Mouse (Mus musculus): Measurements from ENCODE around the gene Uhrf2.
A peak's percentile ranks its signal among the peaks of the same experiment; 100 is the strongest.

The Uhrf2 gene

DNA sequence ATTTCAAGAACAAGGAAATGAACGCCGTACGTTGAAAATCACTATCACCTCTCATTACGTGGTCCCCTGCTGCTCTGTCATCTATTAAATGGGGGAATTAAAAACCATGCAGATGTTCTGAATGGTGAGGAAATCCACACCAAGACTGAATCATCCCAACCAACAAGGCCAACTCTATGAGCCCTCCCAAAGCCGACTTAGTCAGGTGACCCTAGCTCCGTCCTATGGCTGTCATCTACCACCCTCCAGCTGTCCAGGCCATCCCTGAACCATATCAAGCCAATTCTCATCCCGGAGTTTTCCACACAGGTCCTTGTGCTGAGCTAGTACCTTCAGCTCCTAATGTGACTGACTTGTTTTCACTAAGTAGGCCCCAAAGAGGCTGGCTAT lies 95.4 kb downstream of the Uhrf2 start:
- DNase-seq: no peak

- peak; percentile 69 for DNase-seq
Measured at GRCm38 (mm10) chr19:30128177-30128576, 97.9 kb downstream of the Uhrf2 start.

- peak; percentile 9 for DNase-seq
Measured at GRCm38 (mm10) chr19:30136308-30136707, 106.0 kb downstream of the Uhrf2 start.
